23 mouse cellular contexts compared by ENCODE assay signal in the genomic region with DNA sequence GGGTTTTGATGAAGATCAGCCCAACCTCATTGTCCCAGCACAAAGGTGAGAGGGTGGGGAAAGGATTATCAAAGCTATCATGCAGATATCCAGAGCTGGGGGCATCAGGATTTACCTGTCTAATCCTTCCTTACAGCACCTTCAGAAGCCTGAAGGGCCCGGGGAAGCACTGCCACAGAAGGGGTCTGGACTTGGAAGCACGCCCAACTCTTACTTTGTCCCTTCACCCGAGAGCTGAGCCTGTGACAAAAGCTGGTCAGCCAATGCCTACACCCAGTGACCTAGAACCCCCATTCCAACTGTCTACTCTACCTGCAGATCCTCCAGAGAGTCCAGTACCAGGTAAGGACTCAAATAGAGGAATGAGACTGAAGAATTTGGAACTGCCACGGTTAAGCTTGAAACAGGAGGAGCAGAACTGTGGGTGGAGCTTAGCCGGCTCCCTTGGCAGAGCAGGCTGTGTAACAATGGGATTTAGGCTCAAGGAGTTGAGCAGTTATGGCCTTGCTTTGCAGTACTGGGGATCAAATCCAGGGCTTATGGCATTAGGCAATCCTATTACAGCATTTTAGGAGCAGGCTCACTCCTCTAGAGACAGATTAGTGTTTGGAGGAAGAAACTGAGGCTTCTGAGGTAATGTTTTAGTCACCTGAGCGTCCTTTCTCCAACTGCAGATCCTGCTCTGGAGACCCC. TPM values are rescaled to one million over a fixed set of nuclear protein-coding genes. Genes with fewer than 3 reads are reported as not detected.
DNase-seq lines count a peak whose midpoint lies in the region; ATAC-seq lines count a peak whose summit lies in the region.
"Had no signal": no experiment of that assay in that cellular context is flagged by ENCODE, and none has a peak within 500 bp of the region (broad histone marks: within the 10 kb centered on the region; RNA-seq: fewer than 3 reads in every experiment).

No protein-coding gene starts in this region.

- ATAC-seq in midbrain, embryonic 14.5 days (ENCODE audit: low FRiP score, low TSS enrichment) = no peak
- ATAC-seq in forebrain, embryonic 15.5 days (replicated peaks) = no peak
- ATAC-seq: forebrain, embryonic 14.5 days had no signal

- 84% methylated on average over 6 of the region's 6 CpGs for WGBS in heart, embryonic 10.5 days
- WGBS in midbrain, embryonic 10.5 days = 84% methylated on average over 6 of the region's 6 CpGs
- 80% methylated on average over 6 of the region's 6 CpGs for whole genome bisulfite sequencing in midbrain, embryonic 14.5 days
- 70% methylated on average over 6 of the region's 6 CpGs for whole genome bisulfite sequencing in forebrain, embryonic 15.5 days

- H3K4me1 ChIP-seq in heart, embryonic 10.5 days = peaks cover 18% of the 10 kb centered on the region
- peaks cover 39% of the 10 kb centered on the region for H3K4me1 ChIP-seq in midbrain, embryonic 10.5 days
- peaks cover 18% of the 10 kb centered on the region for H3K4me1 ChIP-seq in midbrain, embryonic 14.5 days (ENCODE audit: control insufficient read depth, insufficient read depth, low read length)
- H3K4me1 ChIP-seq in forebrain, embryonic 15.5 days = peaks cover 31% of the 10 kb centered on the region

- peaks cover 39% of the 10 kb centered on the region for H3K36me3 ChIP-seq in heart, embryonic 10.5 days
- H3K36me3 ChIP-seq in midbrain, embryonic 10.5 days = peaks cover 43% of the 10 kb centered on the region
- H3K36me3 ChIP-seq in midbrain, embryonic 14.5 days (ENCODE audit: control insufficient read depth, insufficient read depth, low read length) = peaks cover 42% of the 10 kb centered on the region
- H3K36me3 ChIP-seq in forebrain, embryonic 15.5 days = peaks cover 33% of the 10 kb centered on the region

- no peaks in the 10 kb centered on the region for H3K9me3 ChIP-seq in heart, embryonic 10.5 days
- H3K9me3 ChIP-seq in midbrain, embryonic 10.5 days (replicated peaks) = no peaks in the 10 kb centered on the region
- no peaks in the 10 kb centered on the region for H3K9me3 ChIP-seq in midbrain, embryonic 14.5 days (ENCODE audit: control insufficient read depth, low read length)
- no peaks in the 10 kb centered on the region for H3K9me3 ChIP-seq in forebrain, embryonic 15.5 days
- H3K9me3 ChIP-seq: embryonic facial prominence, embryonic 12.5 days; heart, embryonic 12.5 days; liver, embryonic 13.5 days; neural tube, embryonic 15.5 days had no signal

- no peak overlapping the region for H3K4me2 ChIP-seq in midbrain, embryonic 14.5 days (ENCODE audit: low read length)
- H3K4me2 ChIP-seq in forebrain, embryonic 15.5 days (replicated peaks) = no peak overlapping the region
- H3K4me2 ChIP-seq: embryonic facial prominence, embryonic 12.5 days; heart, embryonic 12.5 days; liver, embryonic 13.5 days; neural tube, embryonic 15.5 days had no signal

- DNase-seq in heart, embryonic 10.5 days (ENCODE audit: low spot score) = peak; percentile 58
- DNase-seq in heart, postnatal 14 days = no peak
- no peak for DNase-seq in midbrain, embryonic 10.5 days (ENCODE audit: low spot score)
- DNase-seq in midbrain, embryonic 14.5 days = no peak
- DNase-seq in R1 (ENCODE audit: low read depth, low spot score) = peak; percentile 20
- peak; percentile 80 for DNase-seq in fat pad, adult 2 months (ENCODE audit: extremely low read depth, low read depth, low spot score)
- DNase-seq in natural killer cell, adult 2 months (ENCODE audit: low spot score in 2 of 2) = no peak
- DNase-seq: adrenal gland, postnatal 25 days; gastrocnemius, postnatal 25 days; heart, postnatal 10 days; kidney, adult 11 months; kidney, postnatal 14 days; liver, embryonic 13.5 days; lung, adult 2 months; lung, postnatal 14 days; right cerebral cortex, postnatal 25 days; spleen, adult 18-20 months had no signal

- H3K4me3 ChIP-seq in heart, embryonic 10.5 days = no peak overlapping the region
- peak overlapping the region; percentile 14; the same call in 1 of the 2 replicates for H3K4me3 ChIP-seq in midbrain, embryonic 10.5 days
- no peak overlapping the region for H3K4me3 ChIP-seq in midbrain, embryonic 14.5 days (replicated peaks; ENCODE audit: low read depth, low read length)
- H3K4me3 ChIP-seq in forebrain, embryonic 15.5 days = no peak overlapping the region
- H3K4me3 ChIP-seq: embryonic facial prominence, embryonic 12.5 days; erythroblast, embryonic 14.5 days; heart, embryonic 12.5 days; liver, embryonic 13.5 days; neural tube, embryonic 15.5 days had no signal

- H3K27ac ChIP-seq in heart, embryonic 10.5 days = no peak overlapping the region
- no peak overlapping the region for H3K27ac ChIP-seq in midbrain, embryonic 10.5 days (replicated peaks)
- no peak overlapping the region for H3K27ac ChIP-seq in midbrain, embryonic 14.5 days (replicated peaks; ENCODE audit: low read depth, low read length)
- H3K27ac ChIP-seq in forebrain, embryonic 15.5 days (replicated peaks) = no peak overlapping the region
- H3K27ac ChIP-seq: embryonic facial prominence, embryonic 12.5 days; liver, embryonic 13.5 days; neural tube, embryonic 15.5 days had no signal

- no peak overlapping the region for H3K9ac ChIP-seq in midbrain, embryonic 14.5 days (replicated peaks; ENCODE audit: low read length)
- H3K9ac ChIP-seq in forebrain, embryonic 15.5 days (replicated peaks) = no peak overlapping the region
- H3K9ac ChIP-seq: embryonic facial prominence, embryonic 12.5 days; heart, embryonic 12.5 days; liver, embryonic 13.5 days; neural tube, embryonic 15.5 days had no signal

- H3K27me3 ChIP-seq in heart, embryonic 10.5 days (ENCODE audit: insufficient read depth, poor library complexity, severe bottlenecking) = no peaks in the 10 kb centered on the region
- H3K27me3 ChIP-seq in midbrain, embryonic 10.5 days (ENCODE audit: low read depth, poor library complexity, severe bottlenecking) = no peaks in the 10 kb centered on the region
- H3K27me3 ChIP-seq in midbrain, embryonic 14.5 days (ENCODE audit: control insufficient read depth, insufficient read depth, low read length) = no peaks in the 10 kb centered on the region
- H3K27me3 ChIP-seq in forebrain, embryonic 15.5 days = no peaks in the 10 kb centered on the region
- H3K27me3 ChIP-seq: embryonic facial prominence, embryonic 12.5 days; heart, embryonic 12.5 days; liver, embryonic 13.5 days; neural tube, embryonic 15.5 days had no signal

- intact Hi-C loops in heart, postnatal 14 days (cut with DNase I) = loop anchor here (5.0 to 10.0 kb wide), 2 partner anchors 52 to 680 kb away; a partner anchor contains a TSS

RNA-seq across cellular contexts. Expression of a gene that starts 4.5 kb away (rescaled TPM):
- polyA plus RNA-seq in heart, embryonic 10.5 days (2016; fragmentation: Nextera tagmentation; extraction: Ambion mirVana) = 6.4 and 13.0 TPM in 2 replicates
- 10 to 100 TPM; 38.4 to 43.1 TPM for total RNA-seq in heart, postnatal 14 days (2021)
- 8.6 and 9.6 TPM in 2 replicates for polyA plus RNA-seq in midbrain, embryonic 10.5 days (2016; fragmentation: Nextera tagmentation; extraction: Ambion mirVana)
- polyA plus RNA-seq in midbrain, embryonic 14.5 days (2014; fragmentation: Nextera tagmentation; extraction: Ambion mirVana) = 14.9 and 17.8 TPM in 2 replicates
- 12.7 and 13.2 TPM in 2 replicates for polyA plus RNA-seq in forebrain, embryonic 15.5 days (2015; fragmentation: Nextera tagmentation; extraction: Ambion mirVana)

RNA-seq across cellular contexts. Expression of a gene that starts 15.1 kb away (rescaled TPM):
- polyA plus RNA-seq in heart, embryonic 10.5 days (2016; fragmentation: Nextera tagmentation; extraction: Ambion mirVana) = 35.6 and 42.2 TPM in 2 replicates
- total RNA-seq in heart, postnatal 14 days (2021) = 10 to 100 TPM; 25.9 to 29.4 TPM
- polyA plus RNA-seq in midbrain, embryonic 10.5 days (2016; fragmentation: Nextera tagmentation; extraction: Ambion mirVana) = 56.0 and 59.6 TPM in 2 replicates
- 41.8 and 44.3 TPM in 2 replicates for polyA plus RNA-seq in midbrain, embryonic 14.5 days (2014; fragmentation: Nextera tagmentation; extraction: Ambion mirVana)
- 48.5 and 50.9 TPM in 2 replicates for polyA plus RNA-seq in forebrain, embryonic 15.5 days (2015; fragmentation: Nextera tagmentation; extraction: Ambion mirVana)

RNA-seq across cellular contexts. Expression of a gene that starts 25.6 kb away (rescaled TPM):
- 6.6 and 7.0 TPM in 2 replicates for polyA plus RNA-seq in heart, embryonic 10.5 days (2016; fragmentation: Nextera tagmentation; extraction: Ambion mirVana)
- 1 to 10 TPM; 1.4 to 1.6 TPM for total RNA-seq in heart, postnatal 14 days (2021)
- 13.9 and 16.4 TPM in 2 replicates for polyA plus RNA-seq in midbrain, embryonic 10.5 days (2016; fragmentation: Nextera tagmentation; extraction: Ambion mirVana)
- 16.1 and 16.6 TPM in 2 replicates for polyA plus RNA-seq in midbrain, embryonic 14.5 days (2014; fragmentation: Nextera tagmentation; extraction: Ambion mirVana)
- polyA plus RNA-seq in forebrain, embryonic 15.5 days (2015; fragmentation: Nextera tagmentation; extraction: Ambion mirVana) = 16.2 and 17.1 TPM in 2 replicates

RNA-seq across cellular contexts. Expression of a gene that starts 37.3 kb away (rescaled TPM):
- polyA plus RNA-seq in heart, embryonic 10.5 days (2016; fragmentation: Nextera tagmentation; extraction: Ambion mirVana) = 47.4 and 56.4 TPM in 2 replicates
- 10 to 100 TPM; 63.6 to 69.2 TPM for total RNA-seq in heart, postnatal 14 days (2021)
- polyA plus RNA-seq in midbrain, embryonic 10.5 days (2016; fragmentation: Nextera tagmentation; extraction: Ambion mirVana) = 52.6 and 56.1 TPM in 2 replicates
- 46.1 and 64.3 TPM in 2 replicates for polyA plus RNA-seq in midbrain, embryonic 14.5 days (2014; fragmentation: Nextera tagmentation; extraction: Ambion mirVana)
- polyA plus RNA-seq in forebrain, embryonic 15.5 days (2015; fragmentation: Nextera tagmentation; extraction: Ambion mirVana) = 54.1 and 64.2 TPM in 2 replicates

RNA-seq across cellular contexts. Expression of a gene that starts 44.9 kb away (rescaled TPM):
- 9.4 and 10.0 TPM in 2 replicates for polyA plus RNA-seq in heart, embryonic 10.5 days (2016; fragmentation: Nextera tagmentation; extraction: Ambion mirVana)
- total RNA-seq in heart, postnatal 14 days (2021) = 10 to 100 TPM; 13.5 to 13.9 TPM
- 14.3 and 18.8 TPM in 2 replicates for polyA plus RNA-seq in midbrain, embryonic 10.5 days (2016; fragmentation: Nextera tagmentation; extraction: Ambion mirVana)
- 18.8 and 20.8 TPM in 2 replicates for polyA plus RNA-seq in midbrain, embryonic 14.5 days (2014; fragmentation: Nextera tagmentation; extraction: Ambion mirVana)
- polyA plus RNA-seq in forebrain, embryonic 15.5 days (2015; fragmentation: Nextera tagmentation; extraction: Ambion mirVana) = 17.2 and 17.7 TPM in 2 replicates

Comparison
In these comparisons a context has a peak if more than half of its experiments do, and no peak if none do; other contexts are left out.
1. DNase-seq: peak in heart, embryonic 10.5 days (single experiment), R1 (single experiment) and fat pad, adult 2 months (single experiment); none in heart, postnatal 14 days (0 of 2), midbrain, embryonic 10.5 days (single experiment), midbrain, embryonic 14.5 days (single experiment) and natural killer cell, adult 2 months (0 of 2).